Mouse (Mus musculus) spleen, adult 18-20 months (tissue): ENCODE results near the gene Cavin2.

ENCODE experiments used
- DNase-seq, 2 experiments: peaks; one replicate each; pipeline ENCODE4 v3.0.0; 2022; ENCODE audit warnings: mixed read lengths in 2 of 2

Cavin2 gene

GRCm38 (mm10) chr1:51288755-51289619 lies at the start of gene Cavin2:
Cavin2 (plus strand) TSS chr1:51289126.
- DNase-seq = no peak

GRCm38 (mm10) chr1:51241311-51241986 lies 47.5 kb upstream of the Cavin2 start:
- DNase-seq = no peak

- no peak for DNase-seq
Measured at GRCm38 (mm10) chr1:51243294-51243693, 45.6 kb upstream of the Cavin2 start.

GRCm38 (mm10) chr1:51243869-51244268 lies 45.1 kb upstream of the Cavin2 start:
- DNase-seq = no peak

GRCm38 (mm10) chr1:51245381-51245780 lies 43.5 kb upstream of the Cavin2 start:
- no peak for DNase-seq

- DNase-seq = no peak
Measured at GRCm38 (mm10) chr1:51250302-51250701, 38.6 kb upstream of the Cavin2 start.

GRCm38 (mm10) chr1:51265118-51265800 lies 23.7 kb upstream of the Cavin2 start:
- DNase-seq = no peak

GRCm38 (mm10) chr1:51265926-51266325 lies 23.0 kb upstream of the Cavin2 start:
- DNase-seq = no peak

GRCm38 (mm10) chr1:51267125-51267524 lies 21.8 kb upstream of the Cavin2 start:
- DNase-seq = no peak

- DNase-seq = no peak
Measured at GRCm38 (mm10) chr1:51268225-51268624, 20.7 kb upstream of the Cavin2 start.

- no peak for DNase-seq
Measured at GRCm38 (mm10) chr1:51270196-51270935, 18.6 kb upstream of the Cavin2 start.

- no peak for DNase-seq
Measured at GRCm38 (mm10) chr1:51271845-51272244, 17.1 kb upstream of the Cavin2 start.

- no peak for DNase-seq
Measured at GRCm38 (mm10) chr1:51272583-51273201, 16.2 kb upstream of the Cavin2 start.

- no peak for DNase-seq
Measured at GRCm38 (mm10) chr1:51277879-51278567, 10.9 kb upstream of the Cavin2 start.

GRCm38 (mm10) chr1:51288201-51288600 lies 725 bp upstream of the Cavin2 start:
- no peak for DNase-seq

GRCm38 (mm10) chr1:51289620-51290445 lies 907 bp downstream of the Cavin2 start:
- no peak for DNase-seq

- no peak for DNase-seq
Measured at GRCm38 (mm10) chr1:51290634-51291033, 1.7 kb downstream of the Cavin2 start.

GRCm38 (mm10) chr1:51292348-51292747 lies 3.4 kb downstream of the Cavin2 start:
- no peak for DNase-seq

GRCm38 (mm10) chr1:51300295-51300930 lies 11.5 kb downstream of the Cavin2 start:
- no peak for DNase-seq

GRCm38 (mm10) chr1:51307056-51307455 lies 18.1 kb downstream of the Cavin2 start:
- DNase-seq = no peak
